Mouse (Mus musculus): ENCODE measurements at regions not wholly inside any gene's neighbourhood (a gene's known extent, or its start where the extent isn't known, plus 50 kb on each side); places are given as distances from the start of the nearest gene placed in this dataset.

DNA sequence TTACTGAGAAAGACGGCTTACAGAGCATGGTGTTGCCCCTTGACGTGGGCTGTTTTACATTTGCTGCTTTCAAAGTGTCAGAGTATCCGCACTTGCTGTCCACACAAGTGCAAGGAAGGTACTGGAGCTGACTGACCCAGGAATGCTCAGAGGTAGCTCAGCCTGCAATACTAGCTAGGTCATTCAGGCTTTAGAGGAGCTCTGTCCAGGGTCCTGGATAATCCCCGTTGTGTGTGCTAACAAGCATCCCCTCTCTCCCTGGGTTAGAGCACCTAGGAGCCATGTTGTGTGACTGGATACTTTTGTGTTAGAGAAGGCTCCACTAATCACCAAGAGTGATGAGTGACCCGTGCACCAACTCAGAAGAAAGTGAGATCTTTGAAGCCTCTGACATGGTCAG is 431.9 kb upstream of the 3110018I06Rik start:
- Histone ChIP-seq H3K9me3 (peaks cover 74% of the 10 kb centered on the region), H3K27me3 (replicated peaks) (no peaks in the 10 kb centered on the region)

GRCm38 (mm10) chr12:107060514-107060913 is 427.9 kb upstream of the 3110018I06Rik start:
- Histone ChIP-seq H3K27me3 (replicated peaks) (no peaks in the 10 kb centered on the region), H3K4me3 (replicated peaks) (no peak overlapping the region), H3K4me1 (no peaks in the 10 kb centered on the region), H3K9me3 (peaks cover 64% of the 10 kb centered on the region), H3K36me3 (replicated peaks; ENCODE audit: low read length) (no peaks in the 10 kb centered on the region)
- TF ChIP-seq FLI1 (IDR thresholded peaks at IDR 0.05; ENCODE audit: low read length) (no peak), GATA1 (IDR thresholded peaks at IDR 0.05; ENCODE audit: borderline replicate concordance, low read length) (no peak)

More for the DNA sequence above, 431.9 kb upstream of the 3110018I06Rik start:
- Histone ChIP-seq H3K36me3 (replicated peaks; ENCODE audit: low read length) (no peaks in the 10 kb centered on the region), H3K4me3 (replicated peaks) (no peak overlapping the region), H3K4me1 (no peaks in the 10 kb centered on the region)
- TF ChIP-seq FLI1 (IDR thresholded peaks at IDR 0.05; ENCODE audit: low read length): no peak
- TF ChIP-seq GATA1 (IDR thresholded peaks at IDR 0.05; ENCODE audit: borderline replicate concordance, low read length): no peak

- Histone ChIP-seq H3K4me1 (no peaks in the 10 kb centered on the region), H3K36me3 (replicated peaks; ENCODE audit: low read length) (no peaks in the 10 kb centered on the region), H3K9me3 (peaks cover 45% of the 10 kb centered on the region), H3K4me3 (replicated peaks) (no peak overlapping the region), H3K27me3 (replicated peaks) (no peaks in the 10 kb centered on the region)
- TF ChIP-seq FLI1 (IDR thresholded peaks at IDR 0.05; ENCODE audit: low read length): no peak
- TF ChIP-seq GATA1 (IDR thresholded peaks at IDR 0.05; ENCODE audit: borderline replicate concordance, low read length): no peak
Observed at GRCm38 (mm10) chr12:107067346-107067745, 421.1 kb upstream of the 3110018I06Rik start.

DNA sequence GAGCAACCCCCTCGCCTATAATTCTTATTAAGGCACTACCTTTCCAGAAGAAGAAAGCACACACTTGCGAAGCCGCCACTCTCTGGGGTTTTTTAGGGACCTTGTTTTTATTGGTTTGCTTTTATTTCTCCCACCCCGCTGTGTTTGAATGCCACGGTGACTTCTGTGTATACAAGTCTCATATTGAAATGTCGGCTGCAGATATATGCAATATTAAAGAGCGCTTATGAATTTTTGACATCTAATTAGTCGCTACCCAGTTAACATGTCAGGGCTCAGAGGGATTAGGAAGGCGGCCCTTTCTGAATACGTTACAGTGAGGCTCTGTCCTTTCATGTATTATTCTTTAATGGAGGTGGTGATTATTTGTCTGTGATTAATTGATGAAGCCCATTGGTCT is 405.9 kb upstream of the 3110018I06Rik start:
- no peaks in the 10 kb centered on the region for H3K4me1 ChIP-seq
- H3K27me3 ChIP-seq (replicated peaks): no peaks in the 10 kb centered on the region
- H3K36me3 ChIP-seq (replicated peaks; ENCODE audit: low read length): no peaks in the 10 kb centered on the region
- no peak overlapping the region for H3K4me3 ChIP-seq (replicated peaks)
- no peak for TF ChIP-seq FLI1 (IDR thresholded peaks at IDR 0.05; ENCODE audit: low read length)
- TF ChIP-seq GATA1 (IDR thresholded peaks at IDR 0.05; ENCODE audit: borderline replicate concordance, low read length): no peak
- peaks cover 63% of the 10 kb centered on the region for H3K9me3 ChIP-seq

- TF ChIP-seq GATA1 (IDR thresholded peaks at IDR 0.05; ENCODE audit: borderline replicate concordance, low read length) (no peak), FLI1 (IDR thresholded peaks at IDR 0.05; ENCODE audit: low read length) (no peak)
- peaks cover 37% of the 10 kb centered on the region for H3K9me3 ChIP-seq
- H3K27me3 ChIP-seq (replicated peaks): no peaks in the 10 kb centered on the region
- H3K36me3 ChIP-seq (replicated peaks; ENCODE audit: low read length): no peaks in the 10 kb centered on the region
- no peak overlapping the region for H3K4me3 ChIP-seq (replicated peaks)
- H3K4me1 ChIP-seq: no peaks in the 10 kb centered on the region
Observed at GRCm38 (mm10) chr12:107085058-107085905, 403.1 kb upstream of the 3110018I06Rik start.

GRCm38 (mm10) chr12:107085906-107086655 is 402.4 kb upstream of the 3110018I06Rik start:
- H3K4me3 ChIP-seq (replicated peaks): no peak overlapping the region
- H3K36me3 ChIP-seq (replicated peaks; ENCODE audit: low read length): no peaks in the 10 kb centered on the region
- peaks cover 34% of the 10 kb centered on the region for H3K9me3 ChIP-seq
- no peaks in the 10 kb centered on the region for H3K4me1 ChIP-seq
- no peaks in the 10 kb centered on the region for H3K27me3 ChIP-seq (replicated peaks)
- no peak for TF ChIP-seq GATA1 (IDR thresholded peaks at IDR 0.05; ENCODE audit: borderline replicate concordance, low read length)
- TF ChIP-seq FLI1 (IDR thresholded peaks at IDR 0.05; ENCODE audit: low read length): no peak

GRCm38 (mm10) chr12:107092151-107092550 is 396.3 kb upstream of the 3110018I06Rik start:
- Histone ChIP-seq H3K36me3 (replicated peaks; ENCODE audit: low read length) (no peaks in the 10 kb centered on the region), H3K27me3 (replicated peaks) (no peaks in the 10 kb centered on the region), H3K4me3 (replicated peaks) (no peak overlapping the region), H3K4me1 (no peaks in the 10 kb centered on the region), H3K9me3 (peaks cover 35% of the 10 kb centered on the region)
- no peak for TF ChIP-seq GATA1 (IDR thresholded peaks at IDR 0.05; ENCODE audit: borderline replicate concordance, low read length)
- no peak for TF ChIP-seq FLI1 (IDR thresholded peaks at IDR 0.05; ENCODE audit: low read length)

DNA sequence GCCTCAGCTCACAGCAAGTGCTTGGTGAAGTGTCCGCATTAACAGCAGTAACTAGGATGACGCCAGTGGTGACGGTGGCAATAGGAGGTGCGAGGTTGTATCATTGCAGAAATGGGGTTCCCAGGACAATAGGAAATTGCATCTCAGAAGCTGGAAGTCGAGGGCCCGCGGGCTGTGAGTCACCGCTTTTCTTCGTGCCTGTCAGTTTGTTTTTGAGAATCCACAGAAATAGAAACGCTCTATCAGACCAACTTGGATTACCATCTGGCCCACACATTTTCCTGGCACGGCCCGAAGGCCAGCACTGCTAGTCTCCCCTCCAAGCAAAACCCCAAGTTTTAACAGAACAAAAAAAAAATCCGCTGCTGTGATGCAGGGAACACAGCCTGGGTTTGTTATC is 395.1 kb upstream of the 3110018I06Rik start:
- Histone ChIP-seq H3K9me3 (peaks cover 40% of the 10 kb centered on the region), H3K4me1 (no peaks in the 10 kb centered on the region), H3K4me3 (replicated peaks) (no peak overlapping the region), H3K36me3 (replicated peaks; ENCODE audit: low read length) (no peaks in the 10 kb centered on the region), H3K27me3 (replicated peaks) (no peaks in the 10 kb centered on the region)
- no peak for TF ChIP-seq FLI1 (IDR thresholded peaks at IDR 0.05; ENCODE audit: low read length)
- TF ChIP-seq GATA1 (IDR thresholded peaks at IDR 0.05; ENCODE audit: borderline replicate concordance, low read length): no peak

DNA sequence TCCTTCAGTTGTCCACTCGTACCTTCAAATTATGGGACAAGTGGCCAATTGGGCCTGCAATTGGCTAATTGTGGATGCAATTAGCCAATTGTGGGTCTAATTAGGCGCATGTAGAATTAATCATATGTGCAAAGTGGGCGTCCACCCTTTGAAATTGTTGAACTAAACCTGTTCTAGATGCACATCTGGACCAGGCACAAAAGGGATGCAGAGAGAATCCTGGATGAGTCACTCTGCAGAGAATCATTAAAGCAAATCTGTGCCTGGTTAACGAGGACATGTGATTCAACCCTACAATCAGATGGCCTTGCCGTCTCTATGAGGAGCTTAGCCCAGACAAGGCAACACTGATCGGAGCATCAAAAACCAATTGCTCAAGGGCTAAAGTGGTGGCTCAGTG is 393.0 kb upstream of the 3110018I06Rik start:
- TF ChIP-seq GATA1 (IDR thresholded peaks at IDR 0.05; ENCODE audit: borderline replicate concordance, low read length) (no peak), FLI1 (IDR thresholded peaks at IDR 0.05; ENCODE audit: low read length) (no peak)
- peaks cover 50% of the 10 kb centered on the region for H3K9me3 ChIP-seq
- H3K27me3 ChIP-seq (replicated peaks): no peaks in the 10 kb centered on the region
- H3K4me3 ChIP-seq (replicated peaks): no peak overlapping the region
- no peaks in the 10 kb centered on the region for H3K36me3 ChIP-seq (replicated peaks; ENCODE audit: low read length)
- H3K4me1 ChIP-seq: no peaks in the 10 kb centered on the region

- no peak for TF ChIP-seq GATA1 (IDR thresholded peaks at IDR 0.05; ENCODE audit: borderline replicate concordance, low read length)
- no peak for TF ChIP-seq FLI1 (IDR thresholded peaks at IDR 0.05; ENCODE audit: low read length)
- H3K36me3 ChIP-seq (replicated peaks; ENCODE audit: low read length): no peaks in the 10 kb centered on the region
- no peaks in the 10 kb centered on the region for H3K4me1 ChIP-seq
- peaks cover 36% of the 10 kb centered on the region for H3K9me3 ChIP-seq
- no peaks in the 10 kb centered on the region for H3K27me3 ChIP-seq (replicated peaks)
- H3K4me3 ChIP-seq (replicated peaks): no peak overlapping the region
Observed at GRCm38 (mm10) chr12:107104570-107104969, 383.9 kb upstream of the 3110018I06Rik start.
